Mouse (Mus musculus): Measurements from ENCODE around the gene Tpra1. TPM values are rescaled to one million over a fixed set of nuclear protein-coding genes. Genes with fewer than 3 reads are reported as not detected.

Tpra1 gene
- 44.8 and 48.8 TPM in 2 replicates for polyA plus RNA-seq (2014; fragmentation: Nextera tagmentation; extraction: Ambion mirVana)

- Histone ChIP-seq H3K9ac (ENCODE audit: low read length) (peak within 1 kb of the TSS; percentile 75), H3K9me3 (ENCODE audit: control insufficient read depth, low read length) (no peaks in the 10 kb centered on the region), H3K4me2 (ENCODE audit: low read depth) (peak within 1 kb of the TSS; percentile 71), H3K27ac (ENCODE audit: low read depth, low read length) (peak within 1 kb of the TSS; percentile 72), H3K4me3 (ENCODE audit: low read depth, low read length) (peak within 1 kb of the TSS; percentile 50), H3K36me3 (ENCODE audit: control insufficient read depth, insufficient read depth, low read length) (no peaks in the 10 kb centered on the region), H3K4me1 (ENCODE audit: control insufficient read depth, insufficient read depth, low read length) (peaks cover 16% of the 10 kb centered on the region), H3K27me3 (ENCODE audit: control insufficient read depth, insufficient read depth, low read length) (no peaks in the 10 kb centered on the region)
- peak; percentile 94 for DNase-seq (ENCODE audit: low spot score)
- peak; percentile 81 for ATAC-seq (ENCODE audit: insufficient read depth, low FRiP score, low TSS enrichment)
- WGBS: under 1% methylated on average over 66 of the region's 66 CpGs
These were observed at the start of gene Tpra1 for GRCm38 (mm10) chr6:88901947-88902820. Gene Tpra1, plus strand, starts transcription at chr6:88902251.

- Histone ChIP-seq H3K9ac (ENCODE audit: low read length) (no peak overlapping the region), H3K27me3 (ENCODE audit: control insufficient read depth, insufficient read depth, low read length) (no peaks in the 10 kb centered on the region), H3K9me3 (ENCODE audit: control insufficient read depth, low read length) (no peaks in the 10 kb centered on the region), H3K27ac (ENCODE audit: low read depth, low read length) (no peak overlapping the region), H3K4me1 (ENCODE audit: control insufficient read depth, insufficient read depth, low read length) (no peaks in the 10 kb centered on the region), H3K36me3 (ENCODE audit: control insufficient read depth, insufficient read depth, low read length) (no peaks in the 10 kb centered on the region), H3K4me3 (ENCODE audit: low read depth, low read length) (no peak overlapping the region), H3K4me2 (ENCODE audit: low read depth) (no peak overlapping the region)
- WGBS: 73% methylated on average over 5 of the region's 5 CpGs
- ATAC-seq (ENCODE audit: insufficient read depth, low FRiP score, low TSS enrichment) (no peak), DNase-seq (ENCODE audit: low spot score) (no peak)
These were observed 47.5 kb upstream of the Tpra1 start for GRCm38 (mm10) chr6:88854509-88854908.

- H3K9me3 ChIP-seq (ENCODE audit: control insufficient read depth, low read length): no peaks in the 10 kb centered on the region
- H3K36me3 ChIP-seq (ENCODE audit: control insufficient read depth, insufficient read depth, low read length): no peaks in the 10 kb centered on the region
- H3K4me3 ChIP-seq (ENCODE audit: low read depth, low read length): no peak overlapping the region
- no peaks in the 10 kb centered on the region for H3K4me1 ChIP-seq (ENCODE audit: control insufficient read depth, insufficient read depth, low read length)
- H3K27me3 ChIP-seq (ENCODE audit: control insufficient read depth, insufficient read depth, low read length): no peaks in the 10 kb centered on the region
- 19% methylated on average over 5 of the region's 5 CpGs for WGBS
- DNase-seq (ENCODE audit: low spot score) (peak; percentile 64), ATAC-seq (ENCODE audit: insufficient read depth, low FRiP score, low TSS enrichment) (no peak)
- H3K4me2 ChIP-seq (ENCODE audit: low read depth): no peak overlapping the region
- no peak overlapping the region for H3K27ac ChIP-seq (ENCODE audit: low read depth, low read length)
- H3K9ac ChIP-seq (ENCODE audit: low read length): no peak overlapping the region
These were observed 46.4 kb upstream of the Tpra1 start for GRCm38 (mm10) chr6:88855636-88856035.

- DNase-seq (ENCODE audit: low spot score): no peak
- 50% methylated on average over 9 of the region's 9 CpGs for WGBS
- Histone ChIP-seq H3K9me3 (ENCODE audit: control insufficient read depth, low read length) (no peaks in the 10 kb centered on the region), H3K4me2 (ENCODE audit: low read depth) (no peak overlapping the region), H3K4me1 (ENCODE audit: control insufficient read depth, insufficient read depth, low read length) (no peaks in the 10 kb centered on the region), H3K9ac (ENCODE audit: low read length) (no peak overlapping the region), H3K27me3 (ENCODE audit: control insufficient read depth, insufficient read depth, low read length) (no peaks in the 10 kb centered on the region), H3K27ac (ENCODE audit: low read depth, low read length) (no peak overlapping the region), H3K4me3 (ENCODE audit: low read depth, low read length) (no peak overlapping the region), H3K36me3 (ENCODE audit: control insufficient read depth, insufficient read depth, low read length) (peaks cover 5% of the 10 kb centered on the region)
- ATAC-seq (ENCODE audit: insufficient read depth, low FRiP score, low TSS enrichment): no peak
These were observed 44.8 kb upstream of the Tpra1 start for GRCm38 (mm10) chr6:88857249-88857648.

- 82% methylated on average over 6 of the region's 6 CpGs for WGBS
- Histone ChIP-seq H3K27ac (ENCODE audit: low read depth, low read length) (no peak overlapping the region), H3K36me3 (ENCODE audit: control insufficient read depth, insufficient read depth, low read length) (peaks cover 7% of the 10 kb centered on the region)
These were observed 44.2 kb upstream of the Tpra1 start for GRCm38 (mm10) chr6:88857830-88858229.

GRCm38 (mm10) chr6:88858341-88858740, 43.7 kb upstream of the Tpra1 start:
- ATAC-seq (ENCODE audit: insufficient read depth, low FRiP score, low TSS enrichment) (no peak), DNase-seq (ENCODE audit: low spot score) (no peak)
- no peak overlapping the region for H3K4me2 ChIP-seq (ENCODE audit: low read depth)
- no peaks in the 10 kb centered on the region for H3K9me3 ChIP-seq (ENCODE audit: control insufficient read depth, low read length)
- no peak overlapping the region for H3K4me3 ChIP-seq (ENCODE audit: low read depth, low read length)
- no peaks in the 10 kb centered on the region for H3K27me3 ChIP-seq (ENCODE audit: control insufficient read depth, insufficient read depth, low read length)
- WGBS: 66% methylated on average over 7 of the region's 7 CpGs
- H3K9ac ChIP-seq (ENCODE audit: low read length): no peak overlapping the region
- no peak overlapping the region for H3K27ac ChIP-seq (ENCODE audit: low read depth, low read length)
- H3K36me3 ChIP-seq (ENCODE audit: control insufficient read depth, insufficient read depth, low read length): peaks cover 11% of the 10 kb centered on the region
- no peaks in the 10 kb centered on the region for H3K4me1 ChIP-seq (ENCODE audit: control insufficient read depth, insufficient read depth, low read length)

More at GRCm38 (mm10) chr6:88857830-88858229, 44.2 kb upstream of the Tpra1 start:
- no peak overlapping the region for H3K4me2 ChIP-seq (ENCODE audit: low read depth)
- no peaks in the 10 kb centered on the region for H3K27me3 ChIP-seq (ENCODE audit: control insufficient read depth, insufficient read depth, low read length)
- no peak overlapping the region for H3K4me3 ChIP-seq (ENCODE audit: low read depth, low read length)
- no peak overlapping the region for H3K9ac ChIP-seq (ENCODE audit: low read length)
- ATAC-seq (ENCODE audit: insufficient read depth, low FRiP score, low TSS enrichment) (no peak), DNase-seq (ENCODE audit: low spot score) (no peak)
- no peaks in the 10 kb centered on the region for H3K9me3 ChIP-seq (ENCODE audit: control insufficient read depth, low read length)
- H3K4me1 ChIP-seq (ENCODE audit: control insufficient read depth, insufficient read depth, low read length): no peaks in the 10 kb centered on the region

GRCm38 (mm10) chr6:88860914-88861313, 41.1 kb upstream of the Tpra1 start:
- Histone ChIP-seq H3K4me1 (ENCODE audit: control insufficient read depth, insufficient read depth, low read length) (no peaks in the 10 kb centered on the region), H3K27ac (ENCODE audit: low read depth, low read length) (no peak overlapping the region), H3K9ac (ENCODE audit: low read length) (no peak overlapping the region), H3K4me2 (ENCODE audit: low read depth) (no peak overlapping the region), H3K4me3 (ENCODE audit: low read depth, low read length) (no peak overlapping the region), H3K27me3 (ENCODE audit: control insufficient read depth, insufficient read depth, low read length) (no peaks in the 10 kb centered on the region), H3K36me3 (ENCODE audit: control insufficient read depth, insufficient read depth, low read length) (peaks cover 11% of the 10 kb centered on the region), H3K9me3 (ENCODE audit: control insufficient read depth, low read length) (no peaks in the 10 kb centered on the region)
- no peak; the same call in 1 of the 2 replicates for ATAC-seq (ENCODE audit: insufficient read depth, low FRiP score, low TSS enrichment)
- WGBS: 24% methylated on average over 2 of the region's 2 CpGs
- DNase-seq (ENCODE audit: low spot score): no peak

- WGBS: 86% methylated on average over 7 of the region's 7 CpGs
- H3K4me1 ChIP-seq (ENCODE audit: control insufficient read depth, insufficient read depth, low read length): peaks cover 3% of the 10 kb centered on the region; the same call in 1 of the 2 replicates
- no peak for ATAC-seq (ENCODE audit: insufficient read depth, low FRiP score, low TSS enrichment)
These were observed 36.3 kb upstream of the Tpra1 start for GRCm38 (mm10) chr6:88865704-88866103.

GRCm38 (mm10) chr6:88869459-88869858, 32.6 kb upstream of the Tpra1 start:
- Histone ChIP-seq H3K27me3 (ENCODE audit: control insufficient read depth, insufficient read depth, low read length) (no peaks in the 10 kb centered on the region), H3K9me3 (ENCODE audit: control insufficient read depth, low read length) (no peaks in the 10 kb centered on the region), H3K27ac (ENCODE audit: low read depth, low read length) (no peak overlapping the region), H3K9ac (ENCODE audit: low read length) (no peak overlapping the region), H3K4me3 (ENCODE audit: low read depth, low read length) (no peak overlapping the region), H3K36me3 (ENCODE audit: control insufficient read depth, insufficient read depth, low read length) (no peaks in the 10 kb centered on the region), H3K4me1 (ENCODE audit: control insufficient read depth, insufficient read depth, low read length) (peaks cover 5% of the 10 kb centered on the region; the same call in 1 of the 2 replicates), H3K4me2 (ENCODE audit: low read depth) (no peak overlapping the region)
- 90% methylated on average over 7 of the region's 7 CpGs for WGBS
- ATAC-seq (ENCODE audit: insufficient read depth, low FRiP score, low TSS enrichment) (no peak), DNase-seq (ENCODE audit: low spot score) (no peak)

More at GRCm38 (mm10) chr6:88865704-88866103, 36.3 kb upstream of the Tpra1 start:
- DNase-seq (ENCODE audit: low spot score): no peak
- Histone ChIP-seq H3K9me3 (ENCODE audit: control insufficient read depth, low read length) (no peaks in the 10 kb centered on the region), H3K36me3 (ENCODE audit: control insufficient read depth, insufficient read depth, low read length) (peaks cover 11% of the 10 kb centered on the region), H3K27ac (ENCODE audit: low read depth, low read length) (no peak overlapping the region), H3K4me2 (ENCODE audit: low read depth) (no peak overlapping the region), H3K4me3 (ENCODE audit: low read depth, low read length) (no peak overlapping the region), H3K27me3 (ENCODE audit: control insufficient read depth, insufficient read depth, low read length) (no peaks in the 10 kb centered on the region), H3K9ac (ENCODE audit: low read length) (no peak overlapping the region)

All from neural tube, embryonic 11.5 days (tissue).